Mouse (Mus musculus) E14TG2a.4 (cell line): Measurements from ENCODE around the gene Gm33815.
"Not testable (repeated sequence)": the region's sequence is repeated elsewhere in the genome, so short reads cannot be mapped to it uniquely, and the experiment has no call there.

Experiments
- H3K27me3 ChIP-seq: 2 replicates; pipeline ENCODE4 v1.6.1; 2014; ENCODE audit warnings: low read length, control low read depth; ENCODE audit not compliant: insufficient read depth
- H3K36me3 ChIP-seq: 2 replicates; pipeline ENCODE4 v1.6.1; 2014; ENCODE audit warnings: low read length, control low read depth; ENCODE audit not compliant: insufficient read depth
- H3K4me1 ChIP-seq: replicated peaks from 2 replicates; pipeline ENCODE4 v1.6.1; 2014; ENCODE audit warnings: low read depth, low read length, control low read depth
- H3K4me3 ChIP-seq: replicated peaks from 2 replicates; pipeline ENCODE4 v1.5.1; 2014; ENCODE audit warnings: mild to moderate bottlenecking, low read length
- H3K9me3 ChIP-seq: 2 replicates; pipeline ENCODE4 v1.6.1; 2014; ENCODE audit warnings: low read length, control low read depth

Gm33815 gene

DNA sequence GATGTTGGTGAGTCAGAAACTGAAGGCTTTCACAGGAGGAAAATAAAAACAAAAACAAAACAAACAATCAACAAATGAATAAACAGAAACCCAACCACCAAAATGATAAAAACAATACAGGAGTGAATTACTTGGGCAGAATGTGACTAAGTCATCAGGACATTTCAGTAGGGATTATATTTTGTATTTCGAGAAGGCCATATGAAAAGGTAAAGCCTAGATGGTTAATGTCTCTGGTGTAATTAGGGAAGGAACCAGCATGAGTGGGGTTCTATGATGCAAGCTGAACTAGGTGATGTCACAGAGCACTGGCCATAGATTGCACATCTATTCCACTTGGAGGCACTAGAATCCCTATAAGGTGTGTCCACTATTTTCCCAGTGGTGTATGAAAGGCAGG is at the start of gene Gm33815:
TSS of gene Gm33815 (plus strand) at position 301 of the 400 bp plus-strand sequence.
- not testable (repeated sequence) for H3K27me3 ChIP-seq, H3K4me3 ChIP-seq, H3K9me3 ChIP-seq, H3K4me1 ChIP-seq, H3K36me3 ChIP-seq
